Mouse (Mus musculus) intestine, postnatal 0 days (tissue): ENCODE results near the gene Dnase2b. TPM values are rescaled to one million over a fixed set of nuclear protein-coding genes. Genes with fewer than 3 reads are reported as not detected.
A peak's percentile ranks its signal among the peaks of the same experiment; 100 is the strongest.

Experiments
- ATAC-seq: fragments of 200-750 bp; cut with Nextera tagmentation; 2 replicates; pipeline ENCODE4 v1.8.0; 2017; ENCODE audit warnings: mild to moderate bottlenecking, moderate TSS enrichment, moderate library complexity
- H3K27ac ChIP-seq: fragments of 300-500 bp; sonication (generic); 2 replicates; pipeline ENCODE4 v1.5.1; 2014; ENCODE audit warnings: mild to moderate bottlenecking, low read depth, low read length, moderate library complexity
- H3K27me3 ChIP-seq: fragments of 300-500 bp; sonication (generic); replicated peaks from 2 replicates; pipeline ENCODE4 v1.6.1; 2014; ENCODE audit warnings: low read length, mixed read lengths; ENCODE audit not compliant: control insufficient read depth, insufficient read depth
- H3K36me3 ChIP-seq: fragments of 300-500 bp; sonication (generic); 2 replicates; pipeline ENCODE4 v1.6.1; 2014; ENCODE audit warnings: mild to moderate bottlenecking, moderate library complexity; ENCODE audit not compliant: control insufficient read depth, insufficient read depth
- H3K4me1 ChIP-seq: fragments of 300-500 bp; sonication (generic); replicated peaks from 2 replicates; pipeline ENCODE4 v1.6.1; 2014; ENCODE audit warnings: antibody characterized with exemption, low read length, mixed read lengths; ENCODE audit not compliant: control insufficient read depth, insufficient read depth
- H3K4me2 ChIP-seq: fragments of 300-500 bp; sonication (generic); replicated peaks from 2 replicates; pipeline ENCODE4 v1.6.1; 2014; ENCODE audit warnings: low read depth, mild to moderate bottlenecking, moderate library complexity
- H3K4me3 ChIP-seq: fragments of 300-500 bp; sonication (generic); 2 replicates; pipeline ENCODE4 v1.5.1; 2014; ENCODE audit warnings: low read depth, low read length
- H3K9ac ChIP-seq: fragments of 300-500 bp; sonication (generic); 2 replicates; pipeline ENCODE4 v1.6.1; 2014; ENCODE audit warnings: mild to moderate bottlenecking, low read depth, low read length
- H3K9me3 ChIP-seq: fragments of 300-500 bp; sonication (generic); 2 replicates; pipeline ENCODE4 v1.6.1; 2016; ENCODE audit warnings: mixed run types; ENCODE audit not compliant: control insufficient read depth
- CTCF ChIP-seq: sonication (generic); IDR thresholded peaks from 2 replicates; pipeline ENCODE4 v1.5.1; 2016; ENCODE audit warnings: low read depth, mild to moderate bottlenecking, control low read depth, antibody characterized with exemption, moderate library complexity
- WGBS: fragments of 180-500 bp; shearing (Covaris S2); extraction: QIAGEN DNeasy Blood & Tissue Kit; methylation state at CpG from one replicate; pipeline ENCODE4 v1.1.7; 2014; 5-methylcytosine and 5-hydroxymethylcytosine counted together
- polyA plus RNA-seq: library from polyadenylated mRNA; unstranded; fragments of >200 nt; fragmentation: Nextera tagmentation; extraction: Ambion mirVana; gene quantifications from 2 replicates; pipeline ENCODE4 v1.2.1, GENCODE M21; 2015

The Dnase2b gene
- polyA plus RNA-seq, 1 experiment from 2014 or later = not detected

- no peak overlapping the region for H3K4me3 ChIP-seq
- TF ChIP-seq CTCF = no peak
- ATAC-seq = no peak
- no peak overlapping the region for H3K4me2 ChIP-seq
- H3K4me1 ChIP-seq = no peaks in the 10 kb centered on the region
- WGBS = 88% methylated on average over 3 of the region's 3 CpGs
- no peaks in the 10 kb centered on the region for H3K27me3 ChIP-seq
- H3K9me3 ChIP-seq = no peaks in the 10 kb centered on the region
- H3K27ac ChIP-seq = no peak overlapping the region
- no peaks in the 10 kb centered on the region for H3K36me3 ChIP-seq
- H3K9ac ChIP-seq = no peak overlapping the region
Measured at GRCm38 (mm10) chr3:146569594-146569993, 45.8 kb downstream of the Dnase2b start.

GRCm38 (mm10) chr3:146567884-146568530, 47.4 kb downstream of the Dnase2b start:
- peak; percentile 76; the same call in 1 of the 2 replicates for ATAC-seq
- H3K27me3 ChIP-seq = no peaks in the 10 kb centered on the region
- TF ChIP-seq CTCF = no peak
- H3K4me2 ChIP-seq = no peak overlapping the region
- WGBS = 56% methylated on average over 9 of the region's 9 CpGs
- no peaks in the 10 kb centered on the region for H3K9me3 ChIP-seq
- no peaks in the 10 kb centered on the region for H3K36me3 ChIP-seq
- H3K9ac ChIP-seq = no peak overlapping the region
- H3K27ac ChIP-seq = no peak overlapping the region
- no peak overlapping the region for H3K4me3 ChIP-seq
- no peaks in the 10 kb centered on the region for H3K4me1 ChIP-seq

GRCm38 (mm10) chr3:146567366-146567765, 48.0 kb downstream of the Dnase2b start:
- Histone ChIP-seq H3K4me1 (no peaks in the 10 kb centered on the region), H3K4me2 (no peak overlapping the region), H3K27me3 (no peaks in the 10 kb centered on the region), H3K4me3 (no peak overlapping the region), H3K9ac (no peak overlapping the region), H3K27ac (no peak overlapping the region), H3K36me3 (no peaks in the 10 kb centered on the region), H3K9me3 (no peaks in the 10 kb centered on the region)
- 61% methylated on average over 7 of the region's 7 CpGs for WGBS
- no peak for ATAC-seq
- TF ChIP-seq CTCF = no peak

GRCm38 (mm10) chr3:146565065-146565411, 50.4 kb downstream of the Dnase2b start:
- no peak overlapping the region for H3K4me3 ChIP-seq
- H3K9me3 ChIP-seq = no peaks in the 10 kb centered on the region
- WGBS = 94% methylated on average over 1 of the region's 1 CpGs
- ATAC-seq = no peak
- no peaks in the 10 kb centered on the region for H3K27me3 ChIP-seq
- no peak overlapping the region for H3K9ac ChIP-seq
- no peaks in the 10 kb centered on the region for H3K4me1 ChIP-seq
- H3K36me3 ChIP-seq = no peaks in the 10 kb centered on the region
- no peak overlapping the region for H3K4me2 ChIP-seq
- TF ChIP-seq CTCF = no peak
- no peak overlapping the region for H3K27ac ChIP-seq

GRCm38 (mm10) chr3:146564268-146565064, 50.9 kb downstream of the Dnase2b start:
- 44% methylated on average over 14 of the region's 14 CpGs for WGBS
- peak; percentile 81 for TF ChIP-seq CTCF
- no peaks in the 10 kb centered on the region for H3K27me3 ChIP-seq
- no peaks in the 10 kb centered on the region for H3K36me3 ChIP-seq
- no peak overlapping the region for H3K4me3 ChIP-seq
- H3K4me1 ChIP-seq = no peaks in the 10 kb centered on the region
- H3K4me2 ChIP-seq = no peak overlapping the region
- ATAC-seq = no peak
- no peaks in the 10 kb centered on the region for H3K9me3 ChIP-seq
- no peak overlapping the region for H3K27ac ChIP-seq
- no peak overlapping the region for H3K9ac ChIP-seq

GRCm38 (mm10) chr3:146562936-146563335, 52.5 kb downstream of the Dnase2b start:
- no peaks in the 10 kb centered on the region for H3K4me1 ChIP-seq
- 91% methylated on average over 7 of the region's 7 CpGs for WGBS
- no peak overlapping the region for H3K27ac ChIP-seq
- H3K9ac ChIP-seq = no peak overlapping the region
- no peak for TF ChIP-seq CTCF
- no peaks in the 10 kb centered on the region for H3K27me3 ChIP-seq
- H3K9me3 ChIP-seq = no peaks in the 10 kb centered on the region
- no peak overlapping the region for H3K4me2 ChIP-seq
- no peaks in the 10 kb centered on the region for H3K36me3 ChIP-seq
- no peak overlapping the region for H3K4me3 ChIP-seq
- no peak for ATAC-seq
